Mouse (Mus musculus): Measurements from ENCODE around the gene Gatad2b. TPM values are rescaled to one million over a fixed set of nuclear protein-coding genes. Genes with fewer than 3 reads are reported as not detected.
"Not testable (repeated sequence)": the region's sequence is repeated elsewhere in the genome, so short reads cannot be mapped to it uniquely, and the experiment has no call there.

Gene Gatad2b
- polyA plus RNA-seq, 1 experiment from 2014 or later = 14.3 TPM

- ATAC-seq (replicated peaks; ENCODE audit: insufficient number of reproducible peaks, low FRiP score, low TSS enrichment) = not testable (repeated sequence)
These were observed 39.8 kb upstream of the Gatad2b start for GRCm38 (mm10) chr3:90253174-90253573.

GRCm38 (mm10) chr3:90253653-90254418 is 39.1 kb upstream of the Gatad2b start, which contains the start of gene Crtc2:
Gene Crtc2, plus strand, starts transcription at chr3:90254163.
- peak within 1 kb of the TSS; percentile 87 for H3K4me2 ChIP-seq
- H3K36me3 ChIP-seq (ENCODE audit: control insufficient read depth, insufficient read depth, low read length) = peaks cover 2% of the 10 kb centered on the region; the same call in 1 of the 2 replicates
- WGBS (ENCODE audit: insufficient replicate concordance) = 3% methylated on average over 40 of the region's 40 CpGs
- no peaks in the 10 kb centered on the region for H3K9me3 ChIP-seq (replicated peaks; ENCODE audit: control insufficient read depth, low read length)
- H3K9ac ChIP-seq (ENCODE audit: low read depth, low read length) = peak within 1 kb of the TSS; percentile 92
- no peaks in the 10 kb centered on the region for H3K27me3 ChIP-seq (ENCODE audit: control insufficient read depth, insufficient read depth, low read length)
- ATAC-seq (replicated peaks; ENCODE audit: insufficient number of reproducible peaks, low FRiP score, low TSS enrichment) = peak; percentile 96
- H3K4me1 ChIP-seq (ENCODE audit: control insufficient read depth, insufficient read depth, low read length) = peaks cover 9% of the 10 kb centered on the region
- H3K27ac ChIP-seq (ENCODE audit: low read depth, low read length) = peak within 1 kb of the TSS; percentile 87
- peak within 1 kb of the TSS; percentile 91 for H3K4me3 ChIP-seq (ENCODE audit: low read depth, low read length)

More at GRCm38 (mm10) chr3:90253174-90253573, 39.8 kb upstream of the Gatad2b start:
- not testable (repeated sequence) for H3K36me3 ChIP-seq (ENCODE audit: control insufficient read depth, insufficient read depth, low read length); H3K27me3 ChIP-seq (ENCODE audit: control insufficient read depth, insufficient read depth, low read length); H3K4me3 ChIP-seq (ENCODE audit: low read depth, low read length); H3K9ac ChIP-seq (ENCODE audit: low read depth, low read length); H3K4me1 ChIP-seq (ENCODE audit: control insufficient read depth, insufficient read depth, low read length); H3K9me3 ChIP-seq (replicated peaks; ENCODE audit: control insufficient read depth, low read length); H3K27ac ChIP-seq (ENCODE audit: low read depth, low read length); H3K4me2 ChIP-seq
- 76% methylated on average over 1 of the region's 1 CpGs for WGBS (ENCODE audit: insufficient replicate concordance)

GRCm38 (mm10) chr3:90254419-90255193 is 38.4 kb upstream of the Gatad2b start:
- H3K4me3 ChIP-seq (ENCODE audit: low read depth, low read length) = peak overlapping the region; percentile 91
- peak overlapping the region; percentile 87 for H3K4me2 ChIP-seq
- H3K4me1 ChIP-seq (ENCODE audit: control insufficient read depth, insufficient read depth, low read length) = peaks cover 6% of the 10 kb centered on the region
- H3K9ac ChIP-seq (ENCODE audit: low read depth, low read length) = peak overlapping the region; percentile 92
- peaks cover 6% of the 10 kb centered on the region for H3K36me3 ChIP-seq (ENCODE audit: control insufficient read depth, insufficient read depth, low read length)
- WGBS (ENCODE audit: insufficient replicate concordance) = 1% methylated on average over 41 of the region's 41 CpGs
- no peaks in the 10 kb centered on the region for H3K27me3 ChIP-seq (ENCODE audit: control insufficient read depth, insufficient read depth, low read length)
- peak; percentile 75 for ATAC-seq (replicated peaks; ENCODE audit: insufficient number of reproducible peaks, low FRiP score, low TSS enrichment)
- no peaks in the 10 kb centered on the region for H3K9me3 ChIP-seq (replicated peaks; ENCODE audit: control insufficient read depth, low read length)
- peak overlapping the region; percentile 87 for H3K27ac ChIP-seq (ENCODE audit: low read depth, low read length)

- no peak for ATAC-seq (replicated peaks; ENCODE audit: insufficient number of reproducible peaks, low FRiP score, low TSS enrichment)
- no peaks in the 10 kb centered on the region for H3K27me3 ChIP-seq (ENCODE audit: control insufficient read depth, insufficient read depth, low read length)
- 28% methylated on average over 2 of the region's 2 CpGs for WGBS (ENCODE audit: insufficient replicate concordance)
- H3K36me3 ChIP-seq (ENCODE audit: control insufficient read depth, insufficient read depth, low read length) = peaks cover 10% of the 10 kb centered on the region
- peaks cover 6% of the 10 kb centered on the region for H3K4me1 ChIP-seq (ENCODE audit: control insufficient read depth, insufficient read depth, low read length)
- no peaks in the 10 kb centered on the region for H3K9me3 ChIP-seq (replicated peaks; ENCODE audit: control insufficient read depth, low read length)
- H3K9ac ChIP-seq (ENCODE audit: low read depth, low read length) = peak overlapping the region; percentile 92
- peak overlapping the region; percentile 91 for H3K4me3 ChIP-seq (ENCODE audit: low read depth, low read length)
- peak overlapping the region; percentile 87 for H3K27ac ChIP-seq (ENCODE audit: low read depth, low read length)
- peak overlapping the region; percentile 87 for H3K4me2 ChIP-seq
These were observed 37.8 kb upstream of the Gatad2b start for GRCm38 (mm10) chr3:90255194-90255565.

DNA sequence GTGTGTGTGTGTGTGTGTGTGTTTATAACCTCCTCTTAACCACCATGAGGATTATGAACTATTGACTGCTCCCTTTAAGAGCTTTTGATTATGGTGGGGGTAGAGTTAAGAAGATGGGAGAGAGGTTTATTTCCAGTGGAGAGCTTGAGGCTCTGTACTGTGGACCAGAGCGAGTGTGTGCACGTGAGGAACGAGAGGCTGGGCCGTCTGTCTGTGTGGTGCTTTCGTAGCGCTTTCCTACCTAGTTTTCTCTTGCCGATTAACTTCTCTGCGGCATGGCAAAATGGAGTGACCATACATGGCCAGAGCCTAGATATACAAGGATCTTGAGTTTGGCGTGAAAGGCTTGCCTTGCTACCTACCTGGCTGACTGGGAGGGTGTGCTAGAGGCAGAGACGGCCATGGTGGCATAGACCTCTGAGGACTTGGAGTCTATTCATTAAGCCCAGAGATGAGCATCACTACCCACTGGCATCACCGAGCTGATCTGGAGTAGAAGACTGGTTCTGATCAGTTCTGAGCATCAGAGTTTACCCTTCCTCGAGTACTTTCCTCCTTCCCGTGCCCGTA is 37.1 kb upstream of the Gatad2b start:
- no peak for ATAC-seq (replicated peaks; ENCODE audit: insufficient number of reproducible peaks, low FRiP score, low TSS enrichment)
- Histone ChIP-seq H3K9me3 (replicated peaks; ENCODE audit: control insufficient read depth, low read length) (no peaks in the 10 kb centered on the region), H3K4me3 (ENCODE audit: low read depth, low read length) (no peak overlapping the region), H3K27me3 (ENCODE audit: control insufficient read depth, insufficient read depth, low read length) (no peaks in the 10 kb centered on the region), H3K4me1 (ENCODE audit: control insufficient read depth, insufficient read depth, low read length) (peaks cover 6% of the 10 kb centered on the region), H3K36me3 (ENCODE audit: control insufficient read depth, insufficient read depth, low read length) (peaks cover 17% of the 10 kb centered on the region), H3K4me2 (no peak overlapping the region), H3K9ac (ENCODE audit: low read depth, low read length) (no peak overlapping the region), H3K27ac (ENCODE audit: low read depth, low read length) (no peak overlapping the region)
- WGBS (ENCODE audit: insufficient replicate concordance) = 91% methylated on average over 14 of the region's 14 CpGs

GRCm38 (mm10) chr3:90256731-90257530 is 36.0 kb upstream of the Gatad2b start:
- H3K9me3 ChIP-seq (replicated peaks; ENCODE audit: control insufficient read depth, low read length) = no peaks in the 10 kb centered on the region
- H3K27me3 ChIP-seq (ENCODE audit: control insufficient read depth, insufficient read depth, low read length) = no peaks in the 10 kb centered on the region
- no peak overlapping the region for H3K9ac ChIP-seq (ENCODE audit: low read depth, low read length)
- peaks cover 6% of the 10 kb centered on the region for H3K4me1 ChIP-seq (ENCODE audit: control insufficient read depth, insufficient read depth, low read length)
- WGBS (ENCODE audit: insufficient replicate concordance) = 89% methylated on average over 19 of the region's 19 CpGs
- H3K4me2 ChIP-seq = no peak overlapping the region
- ATAC-seq (replicated peaks; ENCODE audit: insufficient number of reproducible peaks, low FRiP score, low TSS enrichment) = no peak
- H3K27ac ChIP-seq (ENCODE audit: low read depth, low read length) = no peak overlapping the region
- H3K36me3 ChIP-seq (ENCODE audit: control insufficient read depth, insufficient read depth, low read length) = peaks cover 19% of the 10 kb centered on the region
- H3K4me3 ChIP-seq (ENCODE audit: low read depth, low read length) = no peak overlapping the region

- Histone ChIP-seq H3K4me1 (ENCODE audit: control insufficient read depth, insufficient read depth, low read length) (peaks cover 6% of the 10 kb centered on the region), H3K27me3 (ENCODE audit: control insufficient read depth, insufficient read depth, low read length) (no peaks in the 10 kb centered on the region), H3K36me3 (ENCODE audit: control insufficient read depth, insufficient read depth, low read length) (peaks cover 32% of the 10 kb centered on the region), H3K4me3 (ENCODE audit: low read depth, low read length) (no peak overlapping the region), H3K9ac (ENCODE audit: low read depth, low read length) (no peak overlapping the region), H3K9me3 (replicated peaks; ENCODE audit: control insufficient read depth, low read length) (no peaks in the 10 kb centered on the region), H3K4me2 (no peak overlapping the region), H3K27ac (ENCODE audit: low read depth, low read length) (no peak overlapping the region)
- 87% methylated on average over 4 of the region's 4 CpGs for WGBS (ENCODE audit: insufficient replicate concordance)
- no peak for ATAC-seq (replicated peaks; ENCODE audit: insufficient number of reproducible peaks, low FRiP score, low TSS enrichment)
These were observed 34.5 kb upstream of the Gatad2b start for GRCm38 (mm10) chr3:90258521-90258920.
